Mouse (Mus musculus): Measurements from ENCODE around the gene Fam171a2. TPM values are rescaled to one million over a fixed set of nuclear protein-coding genes. Genes with fewer than 3 reads are reported as not detected.
A peak's percentile ranks its signal among the peaks of the same experiment; 100 is the strongest.

Gene Fam171a2
- polyA plus RNA-seq, 1 experiment from 2014 or later, result 20.5 TPM

DNA sequence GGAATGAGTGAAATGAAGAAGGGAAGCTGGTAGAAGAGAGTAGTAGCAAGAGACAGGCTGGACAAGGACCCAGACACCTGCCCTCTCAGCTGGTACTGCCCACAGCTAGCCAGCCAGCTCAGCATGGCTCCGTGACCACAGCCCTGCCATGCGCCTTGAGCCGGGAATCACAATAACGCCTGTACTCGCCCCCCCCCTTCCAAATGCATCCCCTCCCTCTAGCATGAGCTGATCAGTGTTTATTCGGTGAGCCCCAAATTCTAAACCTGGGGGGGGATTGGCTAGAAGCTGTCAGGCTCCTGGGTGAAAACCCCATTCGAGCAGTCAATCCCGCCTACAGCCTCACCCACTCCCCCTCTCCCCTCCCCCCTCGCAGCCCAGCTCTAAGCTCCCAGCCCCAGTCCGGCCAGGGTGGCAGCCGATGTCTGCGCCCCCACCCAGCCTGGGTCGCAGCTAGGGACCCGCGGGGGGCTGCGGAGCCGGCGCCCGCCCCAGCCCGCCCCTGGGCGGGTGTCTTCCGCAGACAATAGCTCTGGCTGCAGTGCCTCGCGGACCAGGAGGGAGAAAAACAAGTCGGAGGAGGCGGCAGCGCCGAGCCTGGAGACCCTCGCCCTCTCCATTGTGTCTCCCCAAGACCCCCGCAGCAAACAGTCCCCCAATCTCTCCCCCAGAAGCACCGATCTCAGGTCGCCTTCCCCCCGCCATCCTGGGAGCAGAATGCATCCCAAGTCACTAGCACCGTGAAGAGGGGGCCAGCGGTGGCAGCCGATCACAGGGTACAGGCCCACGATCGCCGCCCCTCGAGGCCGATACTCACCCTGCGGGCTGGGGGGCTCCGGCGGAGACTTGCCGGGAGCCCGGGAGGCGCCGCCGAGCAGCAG lies 661 bp downstream of the Fam171a2 start:
- peak overlapping the region; percentile 100 for H3K9ac ChIP-seq (ENCODE audit: low read depth, low read length)
- peak overlapping the region; percentile 99 for H3K27ac ChIP-seq (ENCODE audit: low read length)
- H3K9me3 ChIP-seq (replicated peaks; ENCODE audit: control insufficient read depth, low read length, poor library complexity, severe bottlenecking), result no peaks in the 10 kb centered on the region
- ATAC-seq, result peak; percentile 55
- H3K4me3 ChIP-seq (ENCODE audit: low read depth, low read length), result peak overlapping the region; percentile 87
- H3K27me3 ChIP-seq (ENCODE audit: control insufficient read depth, insufficient read depth, low read depth, low read length), result no peaks in the 10 kb centered on the region
- H3K4me1 ChIP-seq (ENCODE audit: control insufficient read depth, insufficient read depth, low read length), result peaks cover 30% of the 10 kb centered on the region
- peak overlapping the region; percentile 82 for H3K4me2 ChIP-seq (ENCODE audit: low read length)
- peaks cover 10% of the 10 kb centered on the region for H3K36me3 ChIP-seq (ENCODE audit: control insufficient read depth, insufficient read depth, low read length)
- WGBS, result under 1% methylated on average over 45 of the region's 49 CpGs

DNA sequence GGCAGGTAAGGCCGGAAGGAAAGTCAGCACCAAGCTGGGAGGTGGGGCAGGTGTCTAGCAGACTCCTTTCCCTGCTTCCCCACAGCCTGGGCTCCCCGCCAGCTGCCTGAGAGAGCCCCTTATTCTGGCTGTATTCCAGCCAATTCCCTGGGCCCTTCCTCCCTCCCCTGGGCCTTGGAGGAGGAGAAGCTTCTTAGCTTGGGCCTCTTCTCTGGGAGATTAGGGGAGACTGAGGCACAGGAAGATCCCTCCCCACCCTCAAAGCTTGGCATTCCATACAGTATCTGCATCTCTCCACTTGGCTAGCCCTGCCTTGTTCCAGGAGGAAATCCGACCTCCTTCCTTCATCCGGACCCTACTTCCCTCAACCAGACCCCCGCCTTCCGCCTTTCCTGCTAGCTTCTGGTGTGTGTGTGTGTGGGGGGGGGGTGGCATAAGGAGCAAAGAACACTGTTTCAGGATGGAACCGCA lies 1.6 kb downstream of the Fam171a2 start:
- Histone ChIP-seq H3K27me3 (ENCODE audit: control insufficient read depth, insufficient read depth, low read depth, low read length) (no peaks in the 10 kb centered on the region), H3K36me3 (ENCODE audit: control insufficient read depth, insufficient read depth, low read length) (peaks cover 15% of the 10 kb centered on the region), H3K27ac (ENCODE audit: low read length) (peak overlapping the region; percentile 99), H3K4me3 (ENCODE audit: low read depth, low read length) (peak overlapping the region; percentile 87), H3K4me1 (ENCODE audit: control insufficient read depth, insufficient read depth, low read length) (peaks cover 30% of the 10 kb centered on the region), H3K9ac (ENCODE audit: low read depth, low read length) (peak overlapping the region; percentile 100), H3K9me3 (replicated peaks; ENCODE audit: control insufficient read depth, low read length, poor library complexity, severe bottlenecking) (no peaks in the 10 kb centered on the region), H3K4me2 (ENCODE audit: low read length) (peak overlapping the region; percentile 82)
- 5% methylated on average over 7 of the region's 7 CpGs for WGBS
- 0 out of 2 replicates have a peak, but pooled peaks have one; percentile 7 for ATAC-seq

DNA sequence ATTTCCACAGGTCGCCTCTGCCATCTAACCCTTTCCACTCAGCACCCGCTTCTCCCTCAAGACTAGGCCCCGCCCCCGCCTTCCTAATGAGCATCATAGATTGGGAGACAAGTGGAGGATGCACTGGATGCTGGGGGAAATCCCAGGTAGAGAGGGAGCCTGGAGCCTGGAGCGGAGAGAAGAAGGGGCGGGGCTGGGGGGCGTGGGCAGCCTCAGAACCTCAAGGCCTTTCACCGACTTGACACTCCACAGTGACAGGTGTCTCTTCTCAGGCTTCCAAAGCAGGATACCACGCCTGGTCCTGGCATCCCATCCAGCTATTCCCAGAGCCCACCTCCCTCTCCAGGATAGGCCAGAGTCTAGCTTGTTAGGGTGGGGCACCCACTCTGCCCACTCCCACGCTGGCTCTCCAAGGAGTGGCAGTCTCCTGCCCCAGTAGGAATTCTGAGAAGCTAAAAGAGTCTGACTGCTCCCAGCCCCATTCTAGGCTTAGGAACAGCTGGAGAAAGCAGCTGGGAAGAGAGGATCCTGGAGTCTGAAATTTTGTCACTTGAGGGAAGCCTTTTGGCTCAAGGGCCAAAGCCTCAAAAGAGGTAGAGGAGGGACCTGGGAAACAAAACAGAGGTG lies 2.1 kb downstream of the Fam171a2 start:
- Histone ChIP-seq H3K27me3 (ENCODE audit: control insufficient read depth, insufficient read depth, low read depth, low read length) (no peaks in the 10 kb centered on the region), H3K9me3 (replicated peaks; ENCODE audit: control insufficient read depth, low read length, poor library complexity, severe bottlenecking) (no peaks in the 10 kb centered on the region), H3K4me3 (ENCODE audit: low read depth, low read length) (peak overlapping the region; percentile 87), H3K4me1 (ENCODE audit: control insufficient read depth, insufficient read depth, low read length) (peaks cover 30% of the 10 kb centered on the region), H3K36me3 (ENCODE audit: control insufficient read depth, insufficient read depth, low read length) (peaks cover 17% of the 10 kb centered on the region), H3K9ac (ENCODE audit: low read depth, low read length) (peak overlapping the region; percentile 100), H3K4me2 (ENCODE audit: low read length) (peak overlapping the region; percentile 82), H3K27ac (ENCODE audit: low read length) (peak overlapping the region; percentile 99)
- WGBS, result 9% methylated on average over 10 of the region's 10 CpGs
- peak; percentile 13; the same call in 1 of the 2 replicates for ATAC-seq

DNA sequence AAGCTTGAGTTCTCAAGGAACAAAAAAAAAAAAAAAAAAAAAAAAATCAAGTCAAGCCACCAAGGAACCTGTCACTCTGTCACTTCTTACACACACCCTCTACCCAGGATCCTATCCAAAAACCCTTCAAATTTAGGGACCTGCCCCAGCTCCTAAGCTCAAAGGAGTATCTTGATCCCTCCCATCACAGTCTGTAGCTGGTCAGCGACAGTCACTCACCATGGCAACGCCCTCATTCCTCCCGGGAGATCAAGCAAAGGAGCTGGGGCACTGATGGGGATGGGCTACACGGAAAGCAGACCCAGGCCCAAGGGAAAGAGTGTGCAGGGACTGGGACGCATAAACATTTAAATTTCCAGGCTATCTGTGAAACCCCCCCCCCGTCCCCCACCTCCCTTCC lies 2.7 kb downstream of the Fam171a2 start:
- 4% methylated on average over 6 of the region's 6 CpGs for WGBS
- Histone ChIP-seq H3K27me3 (ENCODE audit: control insufficient read depth, insufficient read depth, low read depth, low read length) (no peaks in the 10 kb centered on the region), H3K27ac (ENCODE audit: low read length) (peak overlapping the region; percentile 99), H3K36me3 (ENCODE audit: control insufficient read depth, insufficient read depth, low read length) (peaks cover 23% of the 10 kb centered on the region), H3K4me3 (ENCODE audit: low read depth, low read length) (peak overlapping the region; percentile 87), H3K9ac (ENCODE audit: low read depth, low read length) (peak overlapping the region; percentile 100), H3K4me2 (ENCODE audit: low read length) (peak overlapping the region; percentile 82), H3K9me3 (replicated peaks; ENCODE audit: control insufficient read depth, low read length, poor library complexity, severe bottlenecking) (no peaks in the 10 kb centered on the region), H3K4me1 (ENCODE audit: control insufficient read depth, insufficient read depth, low read length) (peaks cover 30% of the 10 kb centered on the region)
- ATAC-seq, result no peak

DNA sequence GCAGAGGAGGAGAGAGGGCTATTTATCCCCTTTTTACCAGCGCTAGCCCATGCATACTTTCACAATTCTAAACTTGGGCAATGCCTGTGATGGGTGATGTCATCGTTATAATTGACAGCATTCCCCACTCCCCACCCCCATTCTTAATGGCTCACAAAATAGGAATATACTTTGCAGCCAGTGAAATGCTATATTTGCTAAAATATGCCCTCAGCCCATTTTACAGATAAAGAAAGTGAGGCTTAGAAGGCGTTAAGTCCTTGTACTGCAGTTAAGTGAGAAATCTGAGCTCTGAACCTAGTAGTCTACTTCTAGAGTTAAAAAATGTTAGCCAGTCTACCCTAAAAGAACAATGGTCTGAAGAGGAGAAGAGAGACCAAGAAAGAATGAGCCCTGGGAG lies 3.2 kb downstream of the Fam171a2 start:
- Histone ChIP-seq H3K27ac (ENCODE audit: low read length) (no peak overlapping the region), H3K9me3 (replicated peaks; ENCODE audit: control insufficient read depth, low read length, poor library complexity, severe bottlenecking) (no peaks in the 10 kb centered on the region), H3K4me1 (ENCODE audit: control insufficient read depth, insufficient read depth, low read length) (peaks cover 30% of the 10 kb centered on the region), H3K36me3 (ENCODE audit: control insufficient read depth, insufficient read depth, low read length) (peaks cover 28% of the 10 kb centered on the region), H3K4me2 (ENCODE audit: low read length) (peak overlapping the region; percentile 82), H3K27me3 (ENCODE audit: control insufficient read depth, insufficient read depth, low read depth, low read length) (no peaks in the 10 kb centered on the region), H3K4me3 (ENCODE audit: low read depth, low read length) (no peak overlapping the region), H3K9ac (ENCODE audit: low read depth, low read length) (no peak overlapping the region)
- no peak for ATAC-seq
- 77% methylated on average over 3 of the region's 3 CpGs for WGBS

DNA sequence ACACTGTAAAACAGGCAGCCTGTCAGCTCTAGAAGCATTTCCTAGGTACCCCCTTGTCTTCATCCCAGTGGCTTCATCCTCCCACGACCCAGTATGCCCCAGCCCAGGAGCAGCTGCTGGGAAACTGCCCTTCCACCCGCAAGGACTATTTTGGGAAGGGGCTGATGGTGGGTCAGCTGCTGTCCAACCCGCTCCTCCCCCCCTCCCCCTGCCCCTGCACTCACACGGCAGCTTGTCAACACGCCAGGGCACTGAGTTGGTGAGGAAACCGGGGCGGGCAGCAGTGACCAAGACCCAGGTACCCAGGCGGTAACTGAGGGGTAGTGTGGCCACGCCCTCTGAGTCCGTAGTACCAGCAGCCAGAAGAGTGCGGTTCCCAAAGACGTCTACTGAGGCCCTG lies 3.7 kb downstream of the Fam171a2 start:
- peaks cover 30% of the 10 kb centered on the region for H3K4me1 ChIP-seq (ENCODE audit: control insufficient read depth, insufficient read depth, low read length)
- no peaks in the 10 kb centered on the region for H3K27me3 ChIP-seq (ENCODE audit: control insufficient read depth, insufficient read depth, low read depth, low read length)
- no peaks in the 10 kb centered on the region for H3K9me3 ChIP-seq (replicated peaks; ENCODE audit: control insufficient read depth, low read length, poor library complexity, severe bottlenecking)
- H3K27ac ChIP-seq (ENCODE audit: low read length), result no peak overlapping the region
- H3K4me2 ChIP-seq (ENCODE audit: low read length), result no peak overlapping the region
- no peak overlapping the region for H3K4me3 ChIP-seq (ENCODE audit: low read depth, low read length)
- no peak overlapping the region for H3K9ac ChIP-seq (ENCODE audit: low read depth, low read length)
- ATAC-seq, result no peak
- 65% methylated on average over 11 of the region's 12 CpGs for WGBS
- peaks cover 28% of the 10 kb centered on the region for H3K36me3 ChIP-seq (ENCODE audit: control insufficient read depth, insufficient read depth, low read length)

DNA sequence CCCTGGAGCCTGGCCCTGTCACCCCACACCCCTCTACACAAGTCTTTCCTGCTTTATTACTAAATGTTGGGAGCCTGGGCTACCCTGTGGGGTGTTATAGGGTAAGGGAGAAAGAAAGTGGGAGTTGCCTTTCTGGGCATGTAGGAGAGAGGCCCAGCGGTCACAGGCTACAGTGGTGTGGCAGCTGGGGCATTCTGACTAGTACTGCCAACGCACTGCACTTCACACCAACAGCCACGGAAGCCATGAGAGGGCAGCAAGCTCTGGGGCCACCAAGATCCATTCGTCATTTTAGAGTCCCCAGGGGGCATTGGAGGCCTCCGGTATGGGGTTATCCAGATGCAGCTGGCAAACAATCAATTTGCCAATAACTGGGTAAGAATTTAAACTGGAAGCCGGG lies 5.4 kb downstream of the Fam171a2 start:
- Histone ChIP-seq H3K27me3 (ENCODE audit: control insufficient read depth, insufficient read depth, low read depth, low read length) (no peaks in the 10 kb centered on the region), H3K4me2 (ENCODE audit: low read length) (no peak overlapping the region), H3K9me3 (replicated peaks; ENCODE audit: control insufficient read depth, low read length, poor library complexity, severe bottlenecking) (no peaks in the 10 kb centered on the region), H3K36me3 (ENCODE audit: control insufficient read depth, insufficient read depth, low read length) (peaks cover 43% of the 10 kb centered on the region), H3K27ac (ENCODE audit: low read length) (no peak overlapping the region), H3K4me3 (ENCODE audit: low read depth, low read length) (no peak overlapping the region), H3K4me1 (ENCODE audit: control insufficient read depth, insufficient read depth, low read length) (peaks cover 40% of the 10 kb centered on the region), H3K9ac (ENCODE audit: low read depth, low read length) (no peak overlapping the region)
- ATAC-seq, result no peak
- 90% methylated on average over 6 of the region's 6 CpGs for WGBS

DNA sequence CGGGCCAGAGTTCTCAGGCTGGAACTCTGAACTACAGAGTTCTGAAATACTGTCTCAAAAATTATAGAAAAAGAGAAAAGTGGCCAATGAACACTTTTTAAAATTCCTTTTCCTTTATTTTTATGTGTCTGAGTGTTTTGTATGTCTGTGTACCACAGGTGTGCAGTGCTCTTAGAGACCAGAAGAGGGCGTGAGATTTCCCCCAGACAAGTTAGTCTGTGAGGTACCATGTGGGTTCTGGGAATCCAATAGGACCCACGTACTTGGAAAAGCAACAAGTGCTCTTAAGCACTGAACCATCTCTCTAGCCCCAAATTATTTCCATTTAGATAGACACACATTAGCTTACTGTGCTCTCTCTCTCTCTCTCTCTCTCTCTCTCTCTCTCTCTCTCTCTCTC lies 6.0 kb downstream of the Fam171a2 start:
- Histone ChIP-seq H3K4me1 (ENCODE audit: control insufficient read depth, insufficient read depth, low read length) (peaks cover 41% of the 10 kb centered on the region), H3K9me3 (replicated peaks; ENCODE audit: control insufficient read depth, low read length, poor library complexity, severe bottlenecking) (no peaks in the 10 kb centered on the region), H3K27me3 (ENCODE audit: control insufficient read depth, insufficient read depth, low read depth, low read length) (no peaks in the 10 kb centered on the region), H3K9ac (ENCODE audit: low read depth, low read length) (no peak overlapping the region), H3K4me3 (ENCODE audit: low read depth, low read length) (no peak overlapping the region), H3K4me2 (ENCODE audit: low read length) (no peak overlapping the region), H3K36me3 (ENCODE audit: control insufficient read depth, insufficient read depth, low read length) (peaks cover 44% of the 10 kb centered on the region), H3K27ac (ENCODE audit: low read length) (no peak overlapping the region)
- 83% methylated on average over 3 of the region's 3 CpGs for WGBS
- no peak for ATAC-seq

DNA sequence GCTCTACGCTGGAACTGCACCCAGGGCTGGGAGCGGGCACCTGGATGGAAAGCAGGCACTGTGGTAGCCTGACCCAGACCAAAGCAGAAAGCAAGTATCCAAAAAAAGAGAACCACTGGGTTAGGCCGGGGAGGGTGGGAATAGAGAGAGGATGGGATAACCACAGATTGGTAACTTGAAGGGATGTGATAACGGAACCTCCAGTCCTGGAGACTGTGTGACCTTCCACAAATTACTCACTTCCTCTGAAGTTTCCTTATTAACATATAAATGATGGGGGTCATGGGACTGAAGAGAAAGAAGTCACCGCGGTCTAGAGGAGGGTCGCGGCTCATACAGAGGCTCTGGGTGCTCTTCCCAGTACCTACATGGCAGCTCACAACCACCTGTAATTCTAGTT lies 7.2 kb downstream of the Fam171a2 start:
- Histone ChIP-seq H3K4me2 (ENCODE audit: low read length) (no peak overlapping the region), H3K27me3 (ENCODE audit: control insufficient read depth, insufficient read depth, low read depth, low read length) (no peaks in the 10 kb centered on the region), H3K27ac (ENCODE audit: low read length) (no peak overlapping the region), H3K9me3 (replicated peaks; ENCODE audit: control insufficient read depth, low read length, poor library complexity, severe bottlenecking) (no peaks in the 10 kb centered on the region), H3K4me3 (ENCODE audit: low read depth, low read length) (no peak overlapping the region), H3K36me3 (ENCODE audit: control insufficient read depth, insufficient read depth, low read length) (peaks cover 52% of the 10 kb centered on the region), H3K4me1 (ENCODE audit: control insufficient read depth, insufficient read depth, low read length) (peaks cover 32% of the 10 kb centered on the region), H3K9ac (ENCODE audit: low read depth, low read length) (no peak overlapping the region)
- 86% methylated on average over 8 of the region's 8 CpGs for WGBS
- ATAC-seq, result no peak
